In genomic region chr2:126932897-126933641, GRCm38 (mm10) we compare ENCODE assay signal across 8 mouse cellular contexts. TPM values are rescaled to one million over a fixed set of nuclear protein-coding genes. Genes with fewer than 3 reads are reported as not detected.
A peak's percentile ranks its signal among the peaks of the same experiment; 100 is the strongest.
DNase-seq lines count a peak whose midpoint lies in the region; ATAC-seq lines count a peak whose summit lies in the region.

TSS of gene Sppl2a (minus strand) at chr2:126933235.

- peak within 1 kb of the TSS; percentile 52 to 85 for H3K4me3 ChIP-seq in heart, embryonic 14.5 days (ENCODE audit: control insufficient read depth in 1 of 2, insufficient read depth in 1 of 2, low read depth in 1 of 2, low read length in 2 of 2)
- peak within 1 kb of the TSS; percentile 79 for H3K4me3 ChIP-seq in liver, embryonic 13.5 days (replicated peaks)
- peak within 1 kb of the TSS; percentile 76 for H3K4me3 ChIP-seq in stomach, embryonic 16.5 days (replicated peaks; ENCODE audit: low read length)

- peak within 1 kb of the TSS; percentile 66 for H3K4me2 ChIP-seq in heart, embryonic 14.5 days (ENCODE audit: low read length)
- H3K4me2 ChIP-seq in liver, embryonic 13.5 days, result peak within 1 kb of the TSS; percentile 82
- peak within 1 kb of the TSS; percentile 62 for H3K4me2 ChIP-seq in stomach, embryonic 16.5 days (ENCODE audit: low read depth, low read length)

- peak within 1 kb of the TSS; percentile 98 to 99 for H3K27ac ChIP-seq in heart, embryonic 14.5 days (replicated peaks in 1 of 2; ENCODE audit: control insufficient read depth in 1 of 2, insufficient read depth in 1 of 2, low read depth in 2 of 2, low read length in 2 of 2)
- H3K27ac ChIP-seq in liver, embryonic 13.5 days, result peak within 1 kb of the TSS; percentile 91
- H3K27ac ChIP-seq in stomach, embryonic 16.5 days (ENCODE audit: low read length), result peak within 1 kb of the TSS; percentile 99

- H3K9ac ChIP-seq in heart, embryonic 14.5 days (ENCODE audit: low read length), result peak within 1 kb of the TSS; percentile 86
- peak within 1 kb of the TSS; percentile 87 for H3K9ac ChIP-seq in liver, embryonic 13.5 days
- H3K9ac ChIP-seq in stomach, embryonic 16.5 days (ENCODE audit: low read length), result peak within 1 kb of the TSS; percentile 91

- WGBS in heart, embryonic 14.5 days, result under 1% methylated on average over 35 of the region's 35 CpGs
- WGBS in liver, embryonic 13.5 days (ENCODE audit: insufficient replicate concordance), result under 1% methylated on average over 35 of the region's 35 CpGs
- under 1% methylated on average over 32 of the region's 35 CpGs for WGBS in stomach, embryonic 16.5 days

- no peaks in the 10 kb centered on the region for H3K9me3 ChIP-seq in heart, embryonic 14.5 days (ENCODE audit: control insufficient read depth, low read length)
- no peaks in the 10 kb centered on the region for H3K9me3 ChIP-seq in liver, embryonic 13.5 days (replicated peaks)
- no peaks in the 10 kb centered on the region for H3K9me3 ChIP-seq in stomach, embryonic 16.5 days (replicated peaks; ENCODE audit: control insufficient read depth, low read length)

- H3K27me3 ChIP-seq in heart, embryonic 14.5 days (ENCODE audit: control insufficient read depth, insufficient read depth, low read length), result no peaks in the 10 kb centered on the region
- H3K27me3 ChIP-seq in liver, embryonic 13.5 days, result no peaks in the 10 kb centered on the region
- H3K27me3 ChIP-seq in stomach, embryonic 16.5 days (ENCODE audit: control insufficient read depth, insufficient read depth, low read length), result no peaks in the 10 kb centered on the region

- peak; percentile 66 for DNase-seq in c-Kit-negative CD71-positive TER-119-positive erythroid progenitor cells, embryonic 14.5 days (ENCODE audit: low read depth, low spot score)
- peak; percentile 80 for DNase-seq in fibroblast of lung, adult 2 months (ENCODE audit: low read depth)
- peak; percentile 94 for DNase-seq in kidney, postnatal 14 days
- DNase-seq in liver, embryonic 13.5 days, result peak; percentile 75
- peak; percentile 89 for DNase-seq in neural tube, embryonic 10.5 days (ENCODE audit: extremely low spot score, low spot score)

- no peaks in the 10 kb centered on the region for H3K36me3 ChIP-seq in heart, embryonic 14.5 days (ENCODE audit: control insufficient read depth, insufficient read depth, low read length)
- H3K36me3 ChIP-seq in liver, embryonic 13.5 days, result no peaks in the 10 kb centered on the region
- no peaks in the 10 kb centered on the region for H3K36me3 ChIP-seq in stomach, embryonic 16.5 days (ENCODE audit: control insufficient read depth, insufficient read depth, low read length)

- ATAC-seq in CD4-positive, CD25-positive, alpha-beta regulatory T cell, adult 4 months, result peak; percentile 98
- peak; percentile 99 for ATAC-seq in heart, embryonic 14.5 days (ENCODE audit: insufficient number of reproducible peaks, insufficient read depth, low FRiP score, low read depth)
- peak; percentile 99 for ATAC-seq in liver, embryonic 13.5 days (ENCODE audit: low read depth)
- ATAC-seq in stomach, embryonic 16.5 days (ENCODE audit: insufficient read depth, low FRiP score), result peak; percentile 100

- H3K4me1 ChIP-seq in heart, embryonic 14.5 days (ENCODE audit: control insufficient read depth in 2 of 2, insufficient read depth in 2 of 2, low read length in 2 of 2), result peaks cover 0 to 16% of the 10 kb centered on the region in 2 experiments; a peak in 3 of 4 replicates
- peaks cover 37% of the 10 kb centered on the region for H3K4me1 ChIP-seq in liver, embryonic 13.5 days (replicated peaks)
- peaks cover 7% of the 10 kb centered on the region for H3K4me1 ChIP-seq in stomach, embryonic 16.5 days (ENCODE audit: control insufficient read depth, insufficient read depth, low read length)

RNA-seq across cellular contexts. Expression of gene Sppl2a, which starts in this region (rescaled TPM):
- 10 to 100 TPM; 65.7 to 69.5 TPM for polyA plus RNA-seq in CD4-positive, CD25-positive, alpha-beta regulatory T cell, adult 4 months (2017; shearing (Covaris generic))
- polyA plus RNA-seq in heart, embryonic 14.5 days (2014; fragmentation: Nextera tagmentation; extraction: Ambion mirVana), result 44.4 and 49.5 TPM in 2 replicates
- 24.0 and 28.2 TPM in 2 replicates for polyA plus RNA-seq in liver, embryonic 13.5 days (2015; fragmentation: Nextera tagmentation; extraction: Ambion mirVana)
- 48.9 and 58.0 TPM in 2 replicates for polyA plus RNA-seq in stomach, embryonic 16.5 days (2015; fragmentation: Nextera tagmentation; extraction: Ambion mirVana)

Comparison
In these comparisons a context has a peak if more than half of its experiments do, and no peak if none do; other contexts are left out.
1. Peak in every context shown above with its lines: DNase-seq, ATAC-seq, H3K4me3 ChIP-seq and H3K27ac ChIP-seq.